Mouse (Mus musculus) CH12.LX (cell line): ENCODE measurements around the gene Fdx1l. TPM values are rescaled to one million over a fixed set of nuclear protein-coding genes. Genes with fewer than 3 reads are reported as not detected.

Experiments
- DNase-seq: peaks from one replicate; pipeline ENCODE4 v3.0.0-alpha.2; 2013; ENCODE audit errors: extremely low read depth
- H3K27ac ChIP-seq: 2 replicates; pipeline ENCODE4 v1.5.1; 2012; ENCODE audit warnings: low read depth, mild to moderate bottlenecking, control low read depth, moderate library complexity; ENCODE audit not compliant: insufficient read depth
- H3K27me3 ChIP-seq: replicated peaks from 2 replicates; pipeline ENCODE3; 2012; ENCODE audit warnings: inconsistent platforms
- H3K36me3 ChIP-seq, 2 experiments: replicated peaks in 1 of 2; 2 replicates each; pipeline versions ENCODE3 to v1.6.1; 2012; ENCODE audit warnings: inconsistent platforms in 1 of 2, low read length in 1 of 2, mild to moderate bottlenecking in 1 of 2, mixed read lengths in 1 of 2, moderate library complexity in 1 of 2; ENCODE audit not compliant: control insufficient read depth in 1 of 2, insufficient read depth in 1 of 2
- H3K4me1 ChIP-seq, 2 experiments: 2 replicates each; pipeline ENCODE4 v1.6.1; 2012; ENCODE audit warnings: inconsistent platforms in 1 of 2, moderate library complexity in 1 of 2; ENCODE audit not compliant: insufficient read depth in 2 of 2, control insufficient read depth in 1 of 2
- H3K4me2 ChIP-seq: 2 replicates; pipeline ENCODE4 v1.6.1; 2012; ENCODE audit warnings: low read depth, mild to moderate bottlenecking, control low read depth; ENCODE audit not compliant: poor library complexity, insufficient read depth, severe bottlenecking
- H3K4me3 ChIP-seq, 3 experiments: fragments of 150-350 bp in 1 of 3; sonication (generic) in 1 of 3; replicated peaks in 1 of 3; 2 replicates each; pipeline versions ENCODE3 to v1.5.1; 2011 to 2012; ENCODE audit warnings: low read depth in 2 of 3, low read length in 2 of 3, mild to moderate bottlenecking in 2 of 3, moderate library complexity in 2 of 3, control low read depth in 1 of 3, improper control_type of control experiment in 1 of 3, inconsistent platforms in 1 of 3, mixed read lengths in 1 of 3; ENCODE audit not compliant: poor library complexity in 1 of 3
- H3K79me2 ChIP-seq: replicated peaks from 2 replicates; pipeline ENCODE4 v1.6.1; 2012; ENCODE audit warnings: mild to moderate bottlenecking, moderate library complexity; ENCODE audit not compliant: control insufficient read depth, poor library complexity, insufficient read depth, severe bottlenecking; ENCODE audit errors: extremely low read depth
- H3K9ac ChIP-seq: 2 replicates; pipeline ENCODE4 v1.6.1; 2012; ENCODE audit warnings: low read depth, mild to moderate bottlenecking, control low read depth, moderate library complexity; ENCODE audit not compliant: insufficient read depth
- H3K9me3 ChIP-seq: replicated peaks from 2 replicates; pipeline ENCODE3; 2012; ENCODE audit warnings: low read length, inconsistent platforms, mixed read lengths
- BHLHE40 ChIP-seq: IDR thresholded peaks from 2 replicates; pipeline ENCODE4 v1.6.1; 2011; ENCODE audit warnings: mild to moderate bottlenecking, low read depth, low read length, improper control_type of control experiment
- CHD1 ChIP-seq: IDR thresholded peaks from 2 replicates; pipeline ENCODE4 v1.6.1; 2012; ENCODE audit warnings: low read depth, low read length, improper control_type of control experiment, inconsistent platforms
- CTCF ChIP-seq, 2 experiments: IDR thresholded peaks in 1 of 2; conservative IDR thresholded peaks in 1 of 2; 2 replicates each; pipeline ENCODE4 v1.5.1; 2011 to 2012; ENCODE audit warnings: low read depth in 2 of 2, low read length in 2 of 2, improper control_type of control experiment in 1 of 2, inconsistent platforms in 1 of 2, mild to moderate bottlenecking in 1 of 2, moderate library complexity in 1 of 2
- ELF1 ChIP-seq: IDR thresholded peaks from 2 replicates; pipeline ENCODE4 v1.6.1; 2014; ENCODE audit warnings: low read depth, mild to moderate bottlenecking, inconsistent platforms, low read length, improper control_type of control experiment
- EP300 ChIP-seq: IDR thresholded peaks from 2 replicates; pipeline ENCODE4 v1.6.1; 2011; ENCODE audit warnings: low read length, improper control_type of control experiment
- GABPA ChIP-seq: IDR thresholded peaks from 2 replicates; pipeline ENCODE4 v1.6.1; 2012; ENCODE audit warnings: low read depth, low read length, improper control_type of control experiment, inconsistent platforms; ENCODE audit not compliant: insufficient replicate concordance
- HCFC1 ChIP-seq: IDR thresholded peaks from 2 replicates; pipeline ENCODE4 v1.6.1; 2012; ENCODE audit warnings: low read depth, mild to moderate bottlenecking, inconsistent platforms, low read length, improper control_type of control experiment
- JUND ChIP-seq: conservative IDR thresholded peaks from 2 replicates; pipeline ENCODE4 v1.6.1; 2011; ENCODE audit warnings: low read depth, low read length, improper control_type of control experiment
- KAT2A ChIP-seq: IDR thresholded peaks from 2 replicates; pipeline ENCODE4 v1.6.1; 2012; ENCODE audit warnings: low read length, improper control_type of control experiment, inconsistent platforms; ENCODE audit not compliant: insufficient replicate concordance
- MAFK ChIP-seq: IDR thresholded peaks from 2 replicates; pipeline ENCODE4 v1.6.1; 2011; ENCODE audit warnings: low read length, improper control_type of control experiment; ENCODE audit not compliant: insufficient replicate concordance
- MAX ChIP-seq: IDR thresholded peaks from 2 replicates; pipeline ENCODE4 v1.6.1; 2011; ENCODE audit warnings: low read length, improper control_type of control experiment
- MXI1 ChIP-seq: IDR thresholded peaks from 2 replicates; pipeline ENCODE4 v1.6.1; 2011; ENCODE audit warnings: mild to moderate bottlenecking, low read depth, low read length, improper control_type of control experiment
- MYC ChIP-seq: IDR thresholded peaks from 2 replicates; pipeline ENCODE4 v1.6.1; 2011; ENCODE audit warnings: low read depth, mild to moderate bottlenecking, improper control_type of control experiment, low read length
- NELFE ChIP-seq: IDR thresholded peaks from 2 replicates; pipeline ENCODE4 v1.6.1; 2011; ENCODE audit warnings: low read depth, low read length, improper control_type of control experiment
- PAX5 ChIP-seq: IDR thresholded peaks from 2 replicates; pipeline ENCODE4 v1.6.1; 2012; ENCODE audit warnings: low read length, inconsistent platforms, mixed read lengths
- POLR2A ChIP-seq: IDR thresholded peaks from 2 replicates; pipeline ENCODE4 v1.6.1; 2011; ENCODE audit warnings: low read depth, mild to moderate bottlenecking, improper control_type of control experiment, low read length
- RAD21 ChIP-seq: IDR thresholded peaks from 2 replicates; pipeline ENCODE4 v1.6.1; 2011; ENCODE audit warnings: low read depth, mild to moderate bottlenecking, low read length, improper control_type of control experiment, moderate library complexity
- RCOR1 ChIP-seq: conservative IDR thresholded peaks from 2 replicates; pipeline ENCODE4 v1.6.1; 2012; ENCODE audit warnings: low read depth, mild to moderate bottlenecking, inconsistent platforms, low read length, improper control_type of control experiment
- SMC3 ChIP-seq: IDR thresholded peaks from 2 replicates; pipeline ENCODE4 v1.6.1; 2011; ENCODE audit warnings: low read depth, low read length, improper control_type of control experiment
- TCF12 ChIP-seq: IDR thresholded peaks from 2 replicates; pipeline ENCODE4 v1.6.1; 2014; ENCODE audit warnings: low read depth, mild to moderate bottlenecking, inconsistent platforms, low read length, improper control_type of control experiment
- UBTF ChIP-seq: IDR thresholded peaks from 2 replicates; pipeline ENCODE4 v1.6.1; 2012; ENCODE audit warnings: low read depth, mild to moderate bottlenecking, inconsistent platforms, low read length, improper control_type of control experiment, moderate library complexity
- USF1 ChIP-seq: IDR thresholded peaks from 2 replicates; pipeline ENCODE4 v1.6.1; 2014; ENCODE audit warnings: low read depth, mild to moderate bottlenecking, inconsistent platforms, low read length, improper control_type of control experiment
- ZKSCAN1 ChIP-seq: IDR thresholded peaks from 2 replicates; pipeline ENCODE4 v1.6.1; 2012; ENCODE audit warnings: low read depth, inconsistent platforms, low read length, improper control_type of control experiment, borderline replicate concordance
- ZNF384 ChIP-seq: IDR thresholded peaks from 2 replicates; pipeline ENCODE4 v1.6.1; 2012; ENCODE audit warnings: low read depth, low read length, improper control_type of control experiment, inconsistent platforms
- dilution Hi-C: fragments of 300-500 bp; cut with MboI; formaldehyde crosslinking; loops from 2 replicates; pipeline ENCODE4 v1.14.3; 2020; ENCODE audit warnings: low sequenced_read_pairs; ENCODE audit not compliant: extremely low pct_unique_long_range_greater_than_20kb, extremely low pct_ligation_motif_present
- in situ Hi-C: fragments of 300-500 bp; cut with MboI; formaldehyde crosslinking; loops from 3 replicates; pipeline ENCODE4 v1.14.3; 2019; ENCODE audit warnings: low sequenced_read_pairs, low pct_ligation_motif_present, low pct_unique_long_range_greater_than_20kb, mixed read lengths
- polyA plus RNA-seq: library from polyadenylated mRNA; unstranded; fragments of >175 nt; gene quantifications from 2 replicates; pipeline ENCODE4 v1.2.1, GENCODE M21; 2012; ENCODE audit warnings: low read depth; ENCODE audit not compliant: insufficient read length
- total RNA-seq, 2 experiments: library from RNA; depleted of rRNA; stranded (reverse); fragments of 300-350 nt in 1 of 2; fragments of >200 nt in 1 of 2; gene quantifications; 2 replicates each; pipeline ENCODE4 v1.2.3; 2012 to 2014

Gene Fdx1l
- total and polyA plus RNA-seq, 3 experiments, result 70.8 to 105 (median 79.7) TPM

GRCm38 (mm10) chr9:21102076-21102475 lies 28.7 kb upstream of the Fdx1l start:
- no peaks in the 10 kb centered on the region for H3K79me2 ChIP-seq
- peaks cover 31 to 86% of the 10 kb centered on the region in 2 experiments for H3K4me1 ChIP-seq
- no peaks in the 10 kb centered on the region for H3K27me3 ChIP-seq
- H3K27ac ChIP-seq, result no peak overlapping the region
- H3K9me3 ChIP-seq, result no peaks in the 10 kb centered on the region
- H3K36me3 ChIP-seq, result peaks cover 31 to 46% of the 10 kb centered on the region in 2 experiments
- in situ Hi-C loops, result no loop called here
- no peak overlapping the region for H3K4me2 ChIP-seq
- no peak for TF ChIP-seq SMC3
- TF ChIP-seq PAX5, result no peak
- no peak for TF ChIP-seq POLR2A
- no peak for TF ChIP-seq KAT2A
- no peak for TF ChIP-seq JUND
- no peak for TF ChIP-seq CHD1
- no peak for TF ChIP-seq MAFK
- no peak for TF ChIP-seq GABPA
- no peak for TF ChIP-seq USF1
- no peak for TF ChIP-seq MAX
- TF ChIP-seq RAD21, result no peak
- TF ChIP-seq ZKSCAN1, result no peak
- no peak for TF ChIP-seq NELFE
- TF ChIP-seq ELF1, result no peak
- no peak overlapping the region for H3K9ac ChIP-seq
- dilution Hi-C loops, result no loop called here
- no peak overlapping the region for H3K4me3 ChIP-seq
- no peak for DNase-seq

- Histone ChIP-seq H3K79me2 (no peaks in the 10 kb centered on the region), H3K4me1 (peaks cover 31 to 78% of the 10 kb centered on the region in 2 experiments)
- DNase-seq, result peak; percentile 33
- TF ChIP-seq EP300, result no peak
- TF ChIP-seq USF1, result no peak
- peak; percentile 64; the same call in 1 of the 2 replicates for TF ChIP-seq TCF12
- TF ChIP-seq BHLHE40, result peak; percentile 71
- no peak for TF ChIP-seq GABPA
- peak; percentile 66 for TF ChIP-seq POLR2A
- peak; percentile 54; the same call in 1 of the 2 replicates for TF ChIP-seq NELFE
- TF ChIP-seq CTCF (conservative IDR thresholded peaks at IDR 0.05 in 1 of 2, IDR thresholded peaks at IDR 0.05 in 1 of 2; ENCODE audit: low read depth in 2 of 2, low read length in 2 of 2), result no peak
- TF ChIP-seq HCFC1, result no peak
- peak; percentile 90 for TF ChIP-seq MYC
- TF ChIP-seq ELF1, result 0 out of 2 replicates have a peak, but pooled peaks have one; percentile 34
- no peak for TF ChIP-seq ZNF384
- TF ChIP-seq MXI1, result peak; percentile 62; the same call in 1 of the 2 replicates
- TF ChIP-seq PAX5, result no peak
- peak; percentile 81 for TF ChIP-seq MAX
- no peak for TF ChIP-seq UBTF
- TF ChIP-seq RCOR1, result no peak
- TF ChIP-seq, all 38 proteins: peak for 8
- peak overlapping the region; percentile 23 to 50 (median 42) for H3K4me3 ChIP-seq
- dilution Hi-C loops (no loop called here), in situ Hi-C loops (no loop called here)
- H3K4me2 ChIP-seq, result peak overlapping the region; percentile 91
- no peaks in the 10 kb centered on the region for H3K27me3 ChIP-seq
- H3K9me3 ChIP-seq, result no peaks in the 10 kb centered on the region
- peak overlapping the region; percentile 64 for H3K27ac ChIP-seq
- peaks cover 19 to 35% of the 10 kb centered on the region in 2 experiments for H3K36me3 ChIP-seq
- peak overlapping the region; percentile 48; the same call in 1 of the 2 replicates for H3K9ac ChIP-seq
These were observed 27.2 kb upstream of the Fdx1l start for GRCm38 (mm10) chr9:21100447-21101161.
